Mouse (Mus musculus): ENCODE data around the gene Tmprss9.

Tmprss9 gene

GRCm38 (mm10) chr10:80843087-80843930 lies 28.3 kb upstream of the Tmprss9 start:
- no peak for DNase-seq (ENCODE audit: low spot score)

- no peak for DNase-seq (ENCODE audit: low spot score)
These were observed 27.6 kb upstream of the Tmprss9 start, which contains the start of gene Lingo3 for GRCm38 (mm10) chr10:80843931-80844547. Lingo3 (minus strand) TSS chr10:80844039.

GRCm38 (mm10) chr10:80845055-80845693 lies 26.5 kb upstream of the Tmprss9 start:
- no peak for DNase-seq (ENCODE audit: low spot score)

GRCm38 (mm10) chr10:80845732-80846131 lies 25.9 kb upstream of the Tmprss9 start:
- no peak for DNase-seq (ENCODE audit: low spot score)

GRCm38 (mm10) chr10:80848571-80848970 lies 23.1 kb upstream of the Tmprss9 start:
- peak; percentile 45 for DNase-seq (ENCODE audit: low spot score)

GRCm38 (mm10) chr10:80854913-80855748 lies 16.5 kb upstream of the Tmprss9 start, which contains the start of the genes Lsm7 and Sppl2b:
Lsm7 (minus strand) TSS chr10:80855209.
Sppl2b (plus strand) TSS chr10:80855275.
- DNase-seq (ENCODE audit: low spot score): peak; percentile 98

GRCm38 (mm10) chr10:80855749-80856073 lies 15.9 kb upstream of the Tmprss9 start:
- peak; percentile 26 for DNase-seq (ENCODE audit: low spot score)

- DNase-seq (ENCODE audit: low spot score): no peak
These were observed 15.4 kb upstream of the Tmprss9 start for GRCm38 (mm10) chr10:80856267-80856666.

GRCm38 (mm10) chr10:80856908-80857307 lies 14.7 kb upstream of the Tmprss9 start:
- no peak for DNase-seq (ENCODE audit: low spot score)

- no peak for DNase-seq (ENCODE audit: low spot score)
These were observed 14.3 kb upstream of the Tmprss9 start for GRCm38 (mm10) chr10:80857386-80857785.

GRCm38 (mm10) chr10:80857848-80858247 lies 13.8 kb upstream of the Tmprss9 start:
- no peak for DNase-seq (ENCODE audit: low spot score)

- no peak for DNase-seq (ENCODE audit: low spot score)
These were observed 13.2 kb upstream of the Tmprss9 start for GRCm38 (mm10) chr10:80858350-80858935.

- DNase-seq (ENCODE audit: low spot score): no peak
These were observed 9.3 kb upstream of the Tmprss9 start for GRCm38 (mm10) chr10:80862305-80862704.

- no peak for DNase-seq (ENCODE audit: low spot score)
These were observed 7.2 kb upstream of the Tmprss9 start for GRCm38 (mm10) chr10:80864446-80864845.

- DNase-seq (ENCODE audit: low spot score): no peak
These were observed 655 bp upstream of the Tmprss9 start for GRCm38 (mm10) chr10:80870993-80871392.

GRCm38 (mm10) chr10:80874035-80874434 lies 2.4 kb downstream of the Tmprss9 start:
- DNase-seq (ENCODE audit: low spot score): no peak

- peak; percentile 40 for DNase-seq (ENCODE audit: low spot score)
These were observed 4.4 kb downstream of the Tmprss9 start for GRCm38 (mm10) chr10:80876028-80876427.

- DNase-seq (ENCODE audit: low spot score): no peak
These were observed 4.9 kb downstream of the Tmprss9 start for GRCm38 (mm10) chr10:80876594-80876993.

GRCm38 (mm10) chr10:80880131-80880641 lies 8.5 kb downstream of the Tmprss9 start:
- peak; percentile 52 for DNase-seq (ENCODE audit: low spot score)

- no peak for DNase-seq (ENCODE audit: low spot score)
These were observed 9.3 kb downstream of the Tmprss9 start for GRCm38 (mm10) chr10:80880901-80881300.

GRCm38 (mm10) chr10:80881301-80881700 lies 9.7 kb downstream of the Tmprss9 start:
- DNase-seq (ENCODE audit: low spot score): peak; percentile 63

Data from ovary, postnatal 36 days (tissue).